Mouse (Mus musculus) liver, adult 2 months (tissue): ENCODE data around the gene Mrs2.

Experiments used
- CTCF ChIP-seq: fragments of 200-500 bp; IDR thresholded peaks from 2 replicates; pipeline ENCODE4 v1.5.1; 2011; ENCODE audit warnings: low read depth, low read length, control low read depth
- POLR2A ChIP-seq: fragments of 200-500 bp; IDR thresholded peaks from 2 replicates; pipeline ENCODE4 v1.6.1; 2011; ENCODE audit warnings: low read length, control low read depth; ENCODE audit not compliant: insufficient read depth; ENCODE audit errors: extremely low read depth

DNA sequence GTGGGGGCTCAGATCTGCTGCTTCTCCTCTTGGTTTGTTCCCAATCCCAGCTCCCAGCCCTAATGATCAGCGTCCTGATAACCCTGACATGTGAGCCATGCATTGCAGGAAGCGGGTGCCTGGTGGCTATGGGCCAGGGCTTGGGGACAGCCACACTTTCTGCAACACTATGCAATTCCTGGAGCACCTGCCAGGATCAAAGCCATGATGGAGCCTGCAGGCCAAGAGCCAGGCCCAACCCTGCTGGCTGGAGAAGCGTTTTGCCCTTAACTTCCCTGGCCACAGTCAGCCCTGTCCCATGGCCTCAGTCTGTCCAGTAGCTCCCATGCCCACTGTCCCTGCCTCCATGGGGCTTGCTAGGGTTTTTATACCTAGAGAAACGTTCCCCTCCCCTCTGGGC lies 2.2 kb upstream of the Mrs2 start:
- no peak for TF ChIP-seq CTCF
- TF ChIP-seq POLR2A: no peak
